Mouse (Mus musculus): ENCODE measurements around the gene Hipk2.

Gene Hipk2

DNA sequence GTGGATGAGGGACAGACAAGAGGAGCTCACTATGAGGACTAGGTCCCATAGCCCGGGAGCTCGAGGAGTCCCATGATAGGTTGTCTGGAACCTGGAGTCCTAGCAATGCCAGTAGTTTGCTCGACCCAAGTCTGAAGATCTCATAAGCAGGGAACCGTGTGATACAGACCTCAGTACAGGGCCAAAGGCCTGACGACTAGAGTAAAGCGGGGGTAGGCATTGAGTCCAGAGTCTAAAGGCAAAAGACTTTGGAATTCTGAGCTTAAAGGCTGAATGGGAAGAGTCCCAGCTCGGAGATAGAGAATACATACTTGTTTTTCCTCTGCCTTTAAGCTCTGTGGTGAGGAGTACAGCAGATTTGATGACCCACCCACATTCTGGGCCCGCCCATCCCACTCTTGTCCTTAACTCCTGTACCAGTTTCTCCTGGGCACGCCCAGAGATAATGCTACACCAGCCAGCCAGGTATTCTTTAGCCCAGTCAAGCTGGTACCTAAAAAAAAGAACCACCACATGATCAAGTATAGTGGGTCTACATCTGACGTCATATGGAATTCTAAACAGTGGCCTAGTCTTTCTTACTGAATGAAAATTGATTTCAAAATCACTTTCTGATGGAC lies 27.0 kb upstream of the Hipk2 start:
- no peak for DNase-seq (ENCODE audit: low spot score in 2 of 2)

DNA sequence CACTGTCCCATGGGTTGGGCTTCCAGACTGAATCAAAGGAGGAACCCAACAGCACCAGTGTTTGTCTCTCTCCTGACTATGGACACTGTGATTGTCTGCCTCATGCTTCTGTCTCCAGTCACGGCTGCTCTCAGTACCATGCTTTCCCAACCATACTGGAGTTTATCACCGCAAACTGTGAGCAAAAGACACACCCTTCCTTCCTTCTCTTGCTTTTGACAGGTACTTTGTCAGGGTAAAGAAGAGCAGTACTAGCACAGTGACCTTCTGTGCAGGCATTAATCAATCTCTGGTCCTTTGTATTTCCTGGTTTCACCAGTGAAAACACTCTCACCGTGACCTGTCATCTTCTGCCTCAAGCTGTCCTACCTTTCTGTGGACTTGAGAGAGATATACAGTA lies 25.7 kb upstream of the Hipk2 start:
- no peak for DNase-seq (ENCODE audit: low spot score in 2 of 2)

DNA sequence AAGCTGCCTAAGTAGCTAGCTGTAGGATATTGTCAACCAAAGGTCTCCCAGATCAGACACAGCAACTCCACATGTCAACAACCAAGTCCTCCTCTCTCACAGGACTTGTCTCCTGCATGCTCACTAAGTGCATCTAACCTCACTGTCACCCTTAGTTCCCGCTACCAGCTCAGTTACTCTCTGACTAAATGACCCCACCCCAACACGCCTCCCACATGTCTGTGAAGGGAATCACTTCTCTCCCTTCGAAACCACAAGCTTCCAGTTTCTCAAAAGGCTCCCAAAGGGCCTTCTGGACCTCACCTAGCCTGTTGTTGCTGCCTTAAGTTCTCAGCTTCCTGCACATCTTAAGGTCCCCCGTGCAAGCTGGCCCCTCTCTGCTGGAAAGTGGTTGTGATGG lies 25.2 kb upstream of the Hipk2 start:
- DNase-seq (ENCODE audit: low spot score in 2 of 2) = no peak

DNA sequence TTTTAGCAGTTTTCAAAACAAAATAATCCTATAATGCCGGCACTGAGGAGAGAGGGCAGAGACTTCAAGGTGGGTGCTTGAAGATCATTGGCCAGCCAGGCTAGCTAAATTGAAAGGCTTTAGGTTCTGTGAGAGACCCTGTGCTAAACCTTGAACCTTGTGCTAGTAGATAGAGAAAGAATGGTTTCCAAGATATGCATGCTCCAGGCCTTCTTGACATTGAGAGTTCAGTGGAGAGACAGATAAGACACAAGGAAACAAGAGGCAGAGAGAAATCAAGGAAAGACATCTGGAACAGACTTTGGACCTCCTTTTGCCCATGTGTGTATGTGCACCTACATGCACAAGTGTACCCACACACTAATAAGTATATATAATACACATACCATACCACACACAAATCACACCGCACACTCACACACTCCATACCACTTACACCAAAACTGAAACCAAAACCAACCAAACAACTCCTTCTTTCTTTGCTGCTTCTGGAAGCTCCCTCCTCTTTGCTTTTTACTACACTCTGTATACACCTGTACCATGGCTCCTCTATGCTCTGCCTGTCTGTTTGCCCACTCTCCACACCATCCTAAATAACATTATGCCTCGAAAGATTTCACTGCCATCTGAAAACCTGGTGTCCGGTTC lies 24.6 kb upstream of the Hipk2 start:
- no peak for DNase-seq (ENCODE audit: low spot score in 2 of 2)

DNA sequence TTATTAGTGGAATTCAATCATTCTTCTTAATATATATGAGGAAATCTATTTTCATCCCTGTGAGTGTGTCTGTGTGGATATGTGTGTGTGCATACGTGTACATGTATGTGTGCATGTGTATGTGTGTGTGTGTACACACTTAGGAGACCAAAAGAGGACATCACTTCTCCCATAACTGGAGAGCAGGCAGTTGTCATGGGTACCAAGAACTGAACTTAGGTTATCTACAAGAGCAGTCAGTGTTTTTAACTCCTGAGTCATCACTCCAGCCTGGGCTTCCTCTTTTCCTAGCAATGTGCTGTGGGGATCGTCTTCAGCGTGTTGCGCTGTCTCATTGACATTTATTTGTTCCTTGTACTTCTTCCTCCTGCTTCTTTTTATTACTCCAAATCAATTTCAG lies 24.1 kb upstream of the Hipk2 start:
- no peak for DNase-seq (ENCODE audit: low spot score in 2 of 2)

DNA sequence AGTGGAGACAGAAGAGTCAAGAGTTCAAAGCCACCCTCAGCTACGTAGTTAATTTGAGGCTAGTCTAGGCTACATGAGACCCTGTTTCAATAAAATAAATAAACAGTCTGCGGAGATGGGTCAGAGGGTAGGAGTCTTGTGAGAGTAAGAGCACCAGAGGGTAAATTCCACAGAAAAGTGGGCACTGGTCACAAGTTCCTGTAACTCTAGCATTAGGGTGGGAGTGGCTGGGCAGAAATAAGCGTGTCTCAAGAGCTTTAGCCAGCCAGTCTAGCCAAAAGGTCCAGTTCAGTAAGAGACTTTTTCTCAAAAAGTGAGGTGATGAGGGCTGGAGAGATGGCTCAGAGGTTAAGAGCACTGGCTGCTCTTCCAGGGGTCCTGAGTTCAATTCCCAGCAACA lies 17.6 kb upstream of the Hipk2 start:
- DNase-seq (ENCODE audit: low spot score in 2 of 2) = no peak

DNA sequence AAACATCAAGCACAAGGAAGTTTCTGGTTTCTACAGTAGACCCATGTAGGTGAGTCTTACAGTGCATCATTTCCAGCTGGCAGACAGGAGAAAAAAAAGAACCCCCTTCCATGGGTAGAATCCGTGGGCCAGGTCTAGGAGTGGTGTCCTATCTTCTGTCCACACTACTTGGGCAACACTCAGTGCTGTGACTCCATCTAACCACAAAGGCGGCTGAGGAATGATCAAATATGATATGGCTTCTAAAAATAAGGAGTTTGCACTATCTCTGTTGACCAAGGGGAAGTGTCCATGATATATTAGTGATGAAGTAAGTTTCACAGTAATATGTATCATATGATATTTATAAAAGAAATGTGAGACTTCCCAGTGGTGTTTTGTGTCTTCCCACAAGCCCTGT lies 16.1 kb upstream of the Hipk2 start:
- no peak for DNase-seq (ENCODE audit: low spot score in 2 of 2)

DNA sequence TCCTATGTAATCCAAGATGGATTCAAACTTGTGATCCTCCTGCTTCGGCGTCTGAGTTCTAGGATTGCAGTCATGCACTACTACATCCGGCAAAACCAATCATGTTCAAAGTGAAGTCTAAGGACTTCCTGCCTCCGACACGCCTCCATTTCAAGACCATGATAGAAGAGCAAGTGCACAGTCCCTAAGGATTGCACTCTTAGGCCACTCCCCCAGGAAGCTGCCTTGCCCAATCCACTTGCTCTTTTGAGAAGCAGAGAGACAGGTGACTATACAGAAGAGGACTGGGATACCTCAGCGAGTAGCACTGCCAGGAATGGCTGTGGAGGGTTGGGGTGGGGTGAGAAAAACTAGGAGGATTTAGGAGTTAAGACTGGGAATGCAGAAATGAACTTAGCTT lies 13.2 kb upstream of the Hipk2 start:
- no peak for DNase-seq (ENCODE audit: low spot score in 2 of 2)

DNA sequence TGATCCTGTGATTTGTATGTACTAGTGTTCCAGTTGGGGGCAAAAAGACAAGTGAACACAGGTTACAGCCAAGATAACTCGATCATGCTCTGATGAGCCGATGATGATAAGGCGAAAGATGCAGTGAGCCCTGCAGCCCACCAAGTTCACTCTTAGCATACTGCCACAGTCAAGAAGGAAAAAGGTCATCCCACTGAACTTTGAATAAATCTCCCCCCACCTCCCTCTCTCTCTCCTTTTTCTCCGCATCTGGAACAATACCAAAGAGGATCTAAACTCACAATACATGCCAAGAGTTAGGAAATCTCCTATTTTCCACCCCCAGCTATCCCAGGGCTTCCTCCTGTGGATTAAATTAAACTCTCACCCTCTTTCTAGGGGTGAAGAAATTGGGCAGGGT lies 11.5 kb upstream of the Hipk2 start:
- DNase-seq (ENCODE audit: low spot score in 2 of 2) = no peak

DNA sequence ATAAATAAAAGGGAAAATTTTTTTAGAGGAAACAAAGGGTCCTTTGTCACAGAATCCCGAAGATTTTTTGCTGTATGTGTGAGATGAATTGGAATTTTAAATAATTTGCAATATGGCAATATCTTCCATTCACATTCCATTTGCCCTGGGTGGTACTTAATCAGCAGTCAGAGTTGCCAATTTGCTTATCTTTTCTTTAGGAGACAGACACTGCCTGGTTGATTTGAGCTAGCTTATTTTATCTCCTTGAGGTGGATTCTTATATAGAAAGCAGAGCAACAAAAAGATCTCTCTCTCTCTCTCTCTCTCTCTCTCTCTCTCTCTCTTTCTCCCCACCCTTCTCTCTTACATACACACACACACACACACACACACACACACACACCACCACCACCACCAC lies 9.2 kb upstream of the Hipk2 start:
- no peak for DNase-seq (ENCODE audit: low spot score in 2 of 2)

DNA sequence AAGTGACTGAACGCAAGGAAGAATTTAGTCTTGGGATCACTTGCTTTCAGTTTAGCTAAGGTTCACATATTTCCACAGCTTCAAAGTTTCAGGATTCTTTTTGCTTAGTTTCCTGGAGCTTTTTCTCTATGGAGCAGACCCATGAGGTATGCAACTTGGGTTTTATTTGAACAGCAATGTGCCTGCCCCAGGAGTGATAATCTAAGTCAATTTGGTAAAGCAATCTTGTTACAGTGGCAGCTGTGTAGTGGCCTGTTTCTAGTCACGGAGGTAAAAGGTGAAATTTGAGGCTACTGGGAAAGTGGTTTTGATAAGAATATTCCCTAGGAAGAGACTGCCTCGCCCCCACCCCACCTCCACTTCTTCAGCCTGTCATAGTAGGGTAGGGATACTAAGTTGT lies 8.5 kb upstream of the Hipk2 start:
- no peak for DNase-seq (ENCODE audit: low spot score in 2 of 2)

DNA sequence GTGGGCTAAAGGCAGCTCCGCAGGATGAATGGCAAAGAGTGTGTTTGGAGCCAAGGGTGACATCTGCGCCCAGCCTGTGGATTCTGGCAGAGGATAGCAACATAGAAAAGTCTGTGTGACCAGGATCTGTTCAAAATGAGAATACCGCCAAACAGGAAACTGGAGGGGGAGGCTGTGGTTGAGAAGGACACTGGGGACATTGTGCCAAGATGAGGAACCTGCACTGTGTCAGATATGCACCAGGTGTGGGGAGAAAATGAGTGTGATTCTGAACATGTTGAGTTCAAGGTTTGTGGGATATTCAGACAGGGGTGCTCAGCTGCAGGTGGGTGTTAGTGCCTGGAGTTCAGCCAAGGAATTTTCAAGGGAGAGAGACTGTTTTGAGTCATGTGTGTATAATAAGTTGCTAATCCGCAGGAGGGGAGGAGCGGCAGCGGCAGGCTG lies 6.8 kb upstream of the Hipk2 start:
- no peak for DNase-seq (ENCODE audit: low spot score in 2 of 2)

DNA sequence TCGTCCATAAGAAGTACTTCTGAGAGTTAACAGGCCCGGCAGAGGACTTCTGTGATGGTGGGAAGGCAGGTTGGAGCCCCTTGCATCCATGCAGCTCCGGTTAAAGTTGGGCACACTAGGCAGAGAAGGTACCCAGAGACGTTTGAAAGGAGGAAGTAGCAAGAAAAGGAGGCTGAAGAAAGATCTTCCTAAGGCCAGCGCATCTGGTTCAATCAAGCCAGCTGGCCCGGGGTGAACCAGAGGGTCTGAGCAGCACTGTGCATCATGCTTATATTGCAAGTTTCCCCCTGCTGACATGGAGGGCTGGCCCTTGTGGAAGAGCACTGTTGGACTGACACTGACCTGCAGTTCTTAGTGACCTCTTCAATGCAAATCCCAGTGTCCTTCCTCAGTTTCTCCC lies 6.0 kb upstream of the Hipk2 start:
- DNase-seq (ENCODE audit: low spot score in 2 of 2) = no peak

DNA sequence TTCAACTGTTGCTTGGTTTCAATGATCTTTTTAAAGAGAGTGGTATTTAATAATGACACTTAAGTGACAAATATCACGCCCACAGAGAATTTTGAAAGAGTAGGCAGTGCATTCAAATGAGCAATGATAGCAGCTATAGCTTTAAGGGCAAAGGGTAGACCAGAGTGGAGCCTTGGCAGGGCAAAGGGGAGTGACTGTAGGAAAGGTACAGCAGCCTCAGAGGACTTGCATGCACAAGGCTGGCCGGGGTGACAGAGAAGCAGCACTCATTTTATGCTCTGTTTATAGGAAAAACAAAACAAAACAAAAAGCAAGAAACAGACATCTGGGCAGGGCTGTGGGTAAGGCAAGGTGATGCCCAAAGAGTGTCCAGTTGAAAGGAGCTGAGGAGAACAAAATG lies 5.5 kb upstream of the Hipk2 start:
- no peak for DNase-seq (ENCODE audit: low spot score in 2 of 2)

DNA sequence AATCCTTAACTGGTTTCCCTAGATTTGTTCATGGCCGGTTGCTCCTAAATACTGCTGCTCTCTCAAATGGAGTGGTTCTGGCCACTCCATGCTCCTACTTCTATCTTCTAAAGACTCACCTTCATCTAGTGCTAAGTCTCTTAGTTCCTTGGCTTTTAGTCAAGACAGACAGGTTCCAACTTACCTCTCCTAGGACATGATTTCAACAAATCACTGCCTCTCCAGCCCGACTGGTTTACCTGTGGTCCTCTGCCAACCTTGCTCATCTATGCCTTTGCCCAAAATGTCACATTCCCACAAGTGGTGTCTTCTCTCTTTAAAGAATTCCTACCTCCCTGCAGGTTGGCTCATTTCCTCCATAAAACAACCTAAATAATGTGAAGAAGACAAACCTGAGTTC lies 1.7 kb upstream of the Hipk2 start:
- DNase-seq (ENCODE audit: low spot score in 2 of 2) = no peak

DNA sequence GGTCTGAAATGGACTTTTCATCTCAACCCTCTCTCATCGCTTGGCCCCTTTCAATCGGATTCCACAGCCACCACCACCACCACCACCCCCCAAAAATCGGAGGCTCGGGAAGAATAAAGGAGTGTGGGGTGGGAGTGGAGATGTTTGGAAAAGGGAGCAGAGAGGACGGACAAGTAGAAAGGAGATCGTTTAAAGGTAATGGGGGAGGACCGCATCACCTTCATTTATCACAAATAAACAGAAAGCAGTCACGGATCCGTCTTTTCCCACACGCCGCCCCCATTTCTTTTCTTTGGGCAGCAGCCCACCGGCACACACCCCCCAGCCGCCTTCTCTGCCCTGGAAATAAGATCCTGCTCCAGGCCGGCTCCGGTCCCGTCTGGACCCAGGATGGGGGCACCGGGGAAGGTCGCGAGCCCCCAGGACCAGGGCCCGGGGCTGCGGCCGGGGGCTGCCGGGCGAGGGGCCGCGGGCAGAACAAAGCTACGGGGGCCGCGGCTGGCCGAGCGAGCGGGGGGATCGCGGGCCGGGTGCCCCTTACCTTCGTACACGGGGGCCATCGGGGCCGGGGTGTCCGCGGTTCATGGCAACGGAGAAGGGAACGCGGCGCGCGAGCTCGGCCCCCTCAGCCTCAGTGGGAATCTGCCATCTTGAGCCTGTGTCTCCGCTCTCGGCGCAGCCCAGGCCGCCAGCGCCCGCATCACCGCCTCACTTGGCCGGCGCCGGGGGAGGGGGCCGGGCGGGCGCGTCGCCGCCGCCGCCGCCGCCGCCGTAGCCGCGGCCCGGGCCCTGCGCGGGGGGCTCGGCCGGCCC lies 501 bp downstream of the Hipk2 start, which contains the start of gene Tbxas1:
Tbxas1 (plus strand) TSS at position 147 of the 813 bp plus-strand sequence.
- peak; percentile 31 to 43 for DNase-seq (ENCODE audit: low spot score in 2 of 2)

DNA sequence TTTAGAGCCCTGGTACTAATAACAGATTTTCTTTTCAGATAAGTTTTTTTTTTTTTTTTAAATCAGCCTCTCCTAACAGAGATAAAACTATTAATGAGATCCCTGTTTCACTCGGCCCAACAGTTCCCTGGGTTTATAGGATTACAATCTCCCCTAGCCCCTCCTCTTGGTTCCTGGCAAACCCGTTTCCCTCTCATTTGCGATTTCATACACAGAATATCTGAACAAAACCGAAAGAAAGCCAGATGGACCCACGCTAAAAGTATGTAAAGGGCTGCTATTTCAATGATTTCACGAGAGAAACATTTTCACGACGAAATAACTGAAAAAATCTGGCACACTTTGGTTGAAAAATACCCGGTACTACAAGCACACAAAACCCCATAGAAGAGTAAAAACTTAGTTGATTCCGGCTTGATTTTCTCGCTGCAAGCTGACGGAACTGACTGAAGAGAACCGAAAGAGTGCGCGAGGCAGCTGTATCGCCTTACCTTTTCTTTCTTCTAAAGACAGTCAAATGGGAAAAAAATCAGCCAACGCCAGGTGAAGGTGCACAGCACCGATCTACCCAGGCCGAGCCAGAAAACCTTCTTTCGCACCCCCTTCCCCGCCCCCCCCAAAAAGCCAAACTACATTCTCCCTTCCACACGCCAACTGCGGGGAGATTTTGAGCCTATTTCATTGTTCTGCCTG lies 1.3 kb downstream of the Hipk2 start:
- DNase-seq (ENCODE audit: low spot score in 2 of 2) = no peak

DNA sequence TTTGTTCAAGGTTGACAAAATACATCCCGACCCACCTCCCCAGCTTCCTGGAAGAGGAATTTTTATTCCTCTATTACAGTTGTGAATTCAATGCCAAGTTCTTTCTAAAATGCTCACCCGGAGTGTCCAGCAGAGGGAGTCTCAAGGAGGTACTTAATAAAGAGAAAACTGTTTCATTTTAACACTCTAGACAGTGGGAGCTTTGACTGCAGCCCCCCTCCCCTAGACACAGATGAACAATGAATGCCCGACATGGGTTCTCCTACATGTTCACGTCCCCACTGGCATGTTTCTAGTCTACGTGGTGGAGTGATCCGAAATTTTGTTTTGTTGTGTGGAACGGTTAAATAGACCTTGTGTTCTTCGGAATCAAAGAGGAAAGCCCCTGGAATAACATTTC lies 1.9 kb downstream of the Hipk2 start:
- DNase-seq (ENCODE audit: low spot score in 2 of 2) = peak; percentile 35 to 43

DNA sequence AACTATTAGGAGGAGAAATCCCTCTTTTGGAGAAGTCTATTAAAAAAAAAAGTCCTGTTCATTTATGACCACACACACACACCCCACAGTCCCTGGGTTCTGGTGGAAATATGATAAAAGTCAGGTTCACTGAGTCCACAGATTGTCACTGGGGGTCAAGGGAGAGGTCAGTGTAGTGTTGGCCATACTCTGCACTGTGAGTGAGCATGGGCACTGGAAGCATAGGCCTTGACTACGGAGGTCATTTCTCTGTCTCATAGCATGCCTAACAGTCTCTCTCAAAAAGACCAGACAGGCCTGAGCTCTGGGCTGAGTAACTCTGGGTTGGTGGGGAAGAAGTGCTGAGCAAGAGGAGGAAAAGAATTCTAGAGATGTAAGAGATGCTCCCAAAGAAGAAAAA lies 2.6 kb downstream of the Hipk2 start:
- DNase-seq (ENCODE audit: low spot score in 2 of 2) = no peak

DNA sequence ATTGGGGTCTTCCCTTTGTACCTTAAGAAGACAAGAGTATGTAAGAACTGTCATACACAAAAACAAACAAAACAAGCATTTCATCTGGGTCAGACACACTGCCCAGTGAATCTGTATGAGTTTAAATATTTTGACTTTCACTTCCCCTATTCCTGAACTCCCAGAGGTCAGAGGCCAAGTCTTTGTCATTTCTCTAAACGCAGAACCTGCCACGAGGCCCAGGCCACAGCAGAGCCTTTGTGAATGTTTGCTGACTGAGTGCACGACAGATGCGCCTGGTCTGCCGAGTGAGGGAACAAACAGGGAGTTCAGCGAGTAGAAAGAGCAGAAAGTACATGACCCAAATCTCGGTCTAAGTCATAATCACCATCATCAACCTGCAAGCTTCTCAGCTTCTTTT lies 4.9 kb downstream of the Hipk2 start:
- DNase-seq (ENCODE audit: low spot score in 2 of 2) = no peak

DNA sequence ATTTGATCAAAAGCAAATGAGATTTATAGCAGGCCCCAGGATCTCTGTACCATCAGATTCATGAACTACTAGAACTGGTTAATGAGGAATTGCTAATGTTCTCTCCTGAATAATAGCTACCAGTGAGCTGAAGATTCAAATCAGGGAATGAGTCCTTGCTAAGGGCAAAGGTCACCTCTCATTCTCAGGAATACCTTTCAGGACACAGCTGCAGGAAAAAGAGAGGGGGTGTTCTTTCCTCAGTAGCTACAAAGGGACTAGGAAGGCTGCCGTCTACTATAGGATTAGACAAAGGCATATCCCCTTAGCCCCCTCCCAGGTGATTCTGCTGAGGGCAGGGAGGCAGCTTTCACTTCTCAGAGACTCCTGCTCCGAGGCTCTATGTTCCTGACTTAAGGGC lies 5.9 kb downstream of the Hipk2 start:
- DNase-seq (ENCODE audit: low spot score in 2 of 2) = no peak

DNA sequence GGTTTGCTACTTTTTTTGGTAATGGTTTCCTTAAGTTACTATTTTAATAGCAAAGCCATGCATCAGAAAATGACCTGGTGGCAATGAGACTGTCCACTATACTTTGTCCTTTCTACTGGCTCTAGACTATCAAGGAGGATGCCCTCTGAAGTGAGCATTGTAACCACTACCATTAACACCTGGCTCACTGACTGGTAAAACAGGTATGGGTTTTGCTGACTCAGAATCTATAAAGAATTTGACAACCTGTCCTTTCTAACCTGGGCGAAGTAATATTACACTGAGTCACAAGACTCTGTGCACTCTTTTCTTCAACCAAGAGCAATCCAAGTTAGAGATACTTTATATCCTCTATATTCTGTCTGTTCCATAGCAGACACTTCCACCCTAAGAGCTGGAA lies 7.0 kb downstream of the Hipk2 start:
- no peak for DNase-seq (ENCODE audit: low spot score in 2 of 2)
